Mouse (Mus musculus) myocyte (in vitro differentiated cells): Measurements from ENCODE around the gene Odf3l2. TPM values are rescaled to one million over a fixed set of nuclear protein-coding genes. Genes with fewer than 3 reads are reported as not detected.
A peak's percentile ranks its signal among the peaks of the same experiment; 100 is the strongest.

Experiments used
- H3K27me3 ChIP-seq: one replicate; pipeline ENCODE4 v1.6.1; 2011; ENCODE audit not compliant: control insufficient read depth, insufficient read depth, insufficient read length
- H3K36me3 ChIP-seq: one replicate; pipeline ENCODE4 v1.6.1; 2011; ENCODE audit not compliant: control insufficient read depth, insufficient read depth
- H3K4me2 ChIP-seq: one replicate; pipeline ENCODE4 v1.6.1; 2011; ENCODE audit warnings: low read depth, control low read depth
- H3K4me3 ChIP-seq: one replicate; pipeline ENCODE4 v1.5.1; 2011; ENCODE audit warnings: mild to moderate bottlenecking, control low read depth, moderate library complexity
- H3K79me2 ChIP-seq: one replicate; pipeline ENCODE4 v1.6.1; 2011; ENCODE audit not compliant: control insufficient read depth, insufficient read depth
- H3ac ChIP-seq: one replicate; pipeline ENCODE4 v1.6.1; 2011; ENCODE audit not compliant: control insufficient read depth, insufficient read length
- CEBPB ChIP-seq: IDR thresholded peaks from 2 replicates; pipeline ENCODE4 v1.6.1; 2011; ENCODE audit warnings: mild to moderate bottlenecking, moderate library complexity; ENCODE audit not compliant: poor library complexity, insufficient read depth, severe bottlenecking
- E2F4 ChIP-seq: IDR thresholded peaks from one replicate; pipeline ENCODE4 v1.6.1; 2011; ENCODE audit warnings: mild to moderate bottlenecking, control low read depth, moderate library complexity; ENCODE audit not compliant: insufficient read depth
- MAX ChIP-seq: IDR thresholded peaks from one replicate; pipeline ENCODE4 v1.6.1; 2011; ENCODE audit warnings: low read depth, mild to moderate bottlenecking, control low read depth
- MYOD1 ChIP-seq, 3 experiments: IDR thresholded peaks; one replicate each; pipeline ENCODE4 v1.6.1; 2011; ENCODE audit warnings: control low read depth in 2 of 3, low read depth in 2 of 3, mild to moderate bottlenecking in 2 of 3, moderate library complexity in 1 of 3; ENCODE audit not compliant: insufficient read length in 2 of 3, control insufficient read depth in 1 of 3
- MYOG ChIP-seq, 3 experiments: IDR thresholded peaks; one replicate each; pipeline ENCODE4 v1.6.1; 2011; ENCODE audit warnings: control low read depth in 2 of 3, low read depth in 2 of 3, mild to moderate bottlenecking in 2 of 3; ENCODE audit not compliant: insufficient read length in 2 of 3, control insufficient read depth in 1 of 3, insufficient read depth in 1 of 3
- POLR2A ChIP-seq: IDR thresholded peaks from one replicate; pipeline ENCODE4 v1.6.1; 2011; ENCODE audit warnings: low read depth, mild to moderate bottlenecking, control low read depth, moderate library complexity; ENCODE audit not compliant: insufficient read length
- POLR2AphosphoS2 ChIP-seq: IDR thresholded peaks from one replicate; pipeline ENCODE4 v1.6.1; 2011; ENCODE audit warnings: low read depth, control low read depth; ENCODE audit not compliant: insufficient read length
- REST ChIP-seq: IDR thresholded peaks from one replicate; pipeline ENCODE4 v1.6.1; 2011; ENCODE audit warnings: mild to moderate bottlenecking, control low read depth, moderate library complexity; ENCODE audit not compliant: insufficient read depth, insufficient read length
- SRF ChIP-seq: IDR thresholded peaks from one replicate; pipeline ENCODE4 v1.6.1; 2011; ENCODE audit warnings: low read depth; ENCODE audit not compliant: control insufficient read depth, insufficient read length
- TCF12 ChIP-seq: IDR thresholded peaks from one replicate; pipeline ENCODE4 v1.6.1; 2011; ENCODE audit warnings: mild to moderate bottlenecking, control low read depth; ENCODE audit not compliant: poor library complexity, insufficient read depth, severe bottlenecking
- TCF3 ChIP-seq: IDR thresholded peaks from one replicate; pipeline ENCODE4 v1.6.1; 2011; ENCODE audit warnings: low read depth, control low read depth; ENCODE audit not compliant: insufficient read length
- USF1 ChIP-seq: IDR thresholded peaks from one replicate; pipeline ENCODE4 v1.6.1; 2011; ENCODE audit warnings: low read depth, mild to moderate bottlenecking, control low read depth, moderate library complexity
- polyA plus RNA-seq: library from polyadenylated mRNA; unstranded; fragments of >200 nt; fragmentation: generic; extraction: Trizol; gene quantifications from one replicate; pipeline ENCODE4 v1.2.1, GENCODE M21; 2012; ENCODE audit warnings: missing spikeins

The Odf3l2 gene
- polyA plus RNA-seq = not detected

DNA sequence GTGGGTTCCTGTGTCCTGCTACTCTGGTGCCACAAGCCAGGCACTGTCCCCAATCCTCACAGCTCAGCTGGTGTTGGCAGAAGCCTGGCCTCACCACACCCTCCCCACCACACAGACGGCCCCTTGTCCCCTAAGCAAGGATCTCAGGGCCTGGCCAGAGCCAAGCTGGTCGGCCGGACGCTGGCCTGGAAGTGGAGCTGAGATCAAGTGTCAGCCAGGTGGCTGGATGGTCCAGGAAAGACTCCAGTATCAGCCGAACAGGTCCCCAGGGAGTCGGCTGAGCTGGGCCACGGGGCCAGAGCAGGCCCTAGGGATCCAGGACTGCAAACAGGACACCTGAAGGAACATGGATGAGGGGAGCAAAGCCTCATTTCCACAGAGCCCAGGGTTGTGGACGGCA lies at the start of gene Odf3l2:
Gene Odf3l2 (minus strand): TSS at position 28 of the 400 bp plus-strand sequence.
- Histone ChIP-seq H3K79me2 (no peaks in the 10 kb centered on the region), H3ac (no peak within 1 kb of the TSS), H3K36me3 (no peaks in the 10 kb centered on the region), H3K4me3 (no peak within 1 kb of the TSS), H3K4me2 (no peak within 1 kb of the TSS), H3K27me3 (peaks cover 32% of the 10 kb centered on the region)
- TF ChIP-seq POLR2AphosphoS2 (no peak), TCF3 (no peak), USF1 (no peak), E2F4 (no peak), CEBPB (no peak), MYOD1 (IDR thresholded peaks at IDR 0.05; ENCODE audit: control insufficient read depth in 1 of 3, insufficient read length in 2 of 3, low read depth in 2 of 3) (no peak), MYOG (IDR thresholded peaks at IDR 0.05; ENCODE audit: control insufficient read depth in 1 of 3, insufficient read depth in 1 of 3, insufficient read length in 2 of 3, low read depth in 2 of 3) (no peak), POLR2A (no peak), MAX (no peak)

DNA sequence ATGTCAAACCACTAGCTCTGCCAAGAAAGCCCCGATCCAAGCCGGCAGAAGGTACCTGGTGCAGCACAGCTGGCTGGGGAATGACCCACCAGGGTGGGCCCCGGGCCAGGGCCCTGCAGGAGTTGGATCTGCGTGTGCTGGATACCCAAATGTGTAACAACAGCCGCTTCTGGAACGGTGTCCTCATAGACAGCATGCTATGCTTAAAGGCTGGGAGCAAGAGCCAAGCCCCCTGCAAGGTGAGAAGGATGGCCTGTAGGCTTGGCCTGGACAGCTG lies 48.8 kb upstream of the Odf3l2 start:
- H3K4me2 ChIP-seq = no peak overlapping the region
- no peaks in the 10 kb centered on the region for H3K79me2 ChIP-seq
- TF ChIP-seq USF1 (no peak), MAX (no peak), MYOG (IDR thresholded peaks at IDR 0.05; ENCODE audit: control insufficient read depth in 1 of 3, insufficient read depth in 1 of 3, insufficient read length in 2 of 3, low read depth in 2 of 3) (no peak), POLR2AphosphoS2 (no peak), MYOD1 (IDR thresholded peaks at IDR 0.05; ENCODE audit: control insufficient read depth in 1 of 3, insufficient read length in 2 of 3, low read depth in 2 of 3) (no peak), POLR2A (no peak), TCF3 (no peak), E2F4 (no peak), CEBPB (no peak), REST (no peak), TCF12 (no peak), SRF (no peak)
- no peaks in the 10 kb centered on the region for H3K27me3 ChIP-seq
- H3ac ChIP-seq = no peak overlapping the region
- H3K36me3 ChIP-seq = no peaks in the 10 kb centered on the region
- no peak overlapping the region for H3K4me3 ChIP-seq

DNA sequence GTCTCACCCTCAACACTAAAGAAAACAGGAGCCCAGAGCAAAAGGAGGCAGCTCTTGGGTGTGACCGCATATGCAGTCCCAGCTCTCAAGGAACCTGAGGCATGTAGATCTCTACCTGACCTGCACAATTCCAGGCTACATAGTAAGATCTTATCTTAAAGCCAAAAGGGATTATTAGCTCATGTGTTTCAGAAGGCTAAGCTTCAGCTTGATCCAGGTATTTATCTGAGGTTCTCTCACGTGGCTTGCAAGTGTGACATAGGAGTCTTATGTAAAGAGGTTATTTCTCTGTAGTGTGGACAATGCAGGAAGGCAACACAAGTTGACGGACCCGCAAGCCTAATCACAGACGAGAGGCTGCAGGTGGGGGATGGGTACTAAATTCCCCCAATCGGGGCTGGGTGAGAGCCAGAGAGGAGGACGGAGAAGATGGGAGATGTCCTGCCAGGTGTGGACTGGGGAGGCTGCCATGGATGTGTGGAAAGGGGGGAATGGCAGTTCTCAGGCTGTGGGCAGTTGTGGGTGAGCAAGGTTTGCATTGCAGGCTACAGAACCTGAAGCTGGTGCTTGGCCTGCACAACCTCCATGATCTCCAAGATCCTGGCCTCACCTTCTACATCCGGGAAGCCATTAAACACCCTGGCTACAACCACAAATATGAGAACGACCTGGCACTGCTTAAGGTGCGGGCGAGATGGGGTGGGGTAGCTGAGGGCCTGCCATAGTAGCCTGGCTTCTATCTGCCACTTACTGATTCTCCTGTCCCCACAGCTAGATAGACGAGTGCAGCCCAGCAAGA lies 48.2 kb upstream of the Odf3l2 start:
- no peak for TF ChIP-seq POLR2AphosphoS2
- TF ChIP-seq MAX = no peak
- Histone ChIP-seq H3K4me3 (no peak overlapping the region), H3K4me2 (no peak overlapping the region), H3ac (no peak overlapping the region), H3K36me3 (peaks cover 3% of the 10 kb centered on the region), H3K79me2 (no peaks in the 10 kb centered on the region), H3K27me3 (no peaks in the 10 kb centered on the region)

DNA sequence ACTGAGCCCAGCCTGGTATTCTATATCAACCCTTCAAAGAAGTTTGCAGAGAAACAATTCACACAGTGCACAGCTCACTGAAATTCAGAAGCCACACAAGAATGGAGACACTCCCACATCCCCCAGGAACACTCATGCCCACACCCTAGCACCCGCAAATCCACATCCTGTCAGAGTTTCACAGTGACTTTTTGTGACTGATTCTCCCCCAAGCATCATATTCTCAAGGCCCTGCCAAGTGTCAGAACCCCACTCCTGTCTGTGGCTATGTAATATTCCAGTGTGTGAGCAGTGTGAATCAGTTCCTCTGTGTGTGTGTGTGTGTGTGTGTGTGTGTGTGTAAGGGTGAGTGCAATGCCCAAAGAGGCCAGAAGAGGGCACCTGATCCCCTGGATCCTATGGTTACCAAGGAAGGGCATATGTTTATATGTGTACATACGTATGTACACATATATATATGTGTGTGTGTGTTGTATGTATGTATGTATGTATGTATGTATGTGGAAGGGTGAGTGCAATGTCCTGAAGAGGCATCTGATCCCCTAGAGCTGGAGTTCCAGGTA lies 46.5 kb upstream of the Odf3l2 start:
- no peak overlapping the region for H3K4me3 ChIP-seq
- peaks cover 8% of the 10 kb centered on the region for H3K36me3 ChIP-seq
- no peaks in the 10 kb centered on the region for H3K27me3 ChIP-seq
- no peak overlapping the region for H3ac ChIP-seq
- no peak overlapping the region for H3K4me2 ChIP-seq
- TF ChIP-seq E2F4 = no peak
- TF ChIP-seq USF1 = no peak
- no peak for TF ChIP-seq TCF12
- TF ChIP-seq POLR2A = no peak
- no peak for TF ChIP-seq SRF
- H3K79me2 ChIP-seq = no peaks in the 10 kb centered on the region

DNA sequence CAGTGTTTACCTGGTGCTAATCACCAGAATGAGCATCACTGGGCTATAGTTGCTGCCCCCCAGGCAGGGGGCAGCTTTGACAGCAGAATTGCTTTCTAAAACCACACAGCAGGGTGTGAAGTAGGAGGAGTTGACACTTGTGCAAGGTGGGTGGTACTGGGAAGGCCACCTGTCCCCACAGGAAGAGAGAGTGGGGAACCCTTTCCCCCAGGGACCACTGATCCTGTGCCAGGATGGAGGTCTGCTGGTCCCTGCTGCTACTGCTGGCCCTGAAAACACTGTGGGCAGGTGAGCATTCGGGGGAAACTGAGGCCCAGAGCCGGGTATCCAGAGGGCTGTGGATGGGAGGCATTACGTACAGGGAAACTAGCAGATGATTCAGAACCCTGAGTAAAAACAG lies 43.6 kb upstream of the Odf3l2 start:
- peaks cover 30% of the 10 kb centered on the region for H3K36me3 ChIP-seq
- no peaks in the 10 kb centered on the region for H3K27me3 ChIP-seq
- TF ChIP-seq CEBPB = no peak
- peak; percentile 72 for TF ChIP-seq POLR2AphosphoS2
- TF ChIP-seq SRF = no peak
- no peak for TF ChIP-seq MAX
- TF ChIP-seq MYOG (IDR thresholded peaks at IDR 0.05; ENCODE audit: control insufficient read depth in 1 of 3, insufficient read depth in 1 of 3, insufficient read length in 2 of 3, low read depth in 2 of 3) = no peak
- H3ac ChIP-seq = no peak overlapping the region
- H3K79me2 ChIP-seq = peaks cover 23% of the 10 kb centered on the region
- H3K4me3 ChIP-seq = no peak overlapping the region
- no peak overlapping the region for H3K4me2 ChIP-seq
